Mouse (Mus musculus) olfactory bulb, adult 2 months (tissue): ENCODE measurements around the gene Pim1.

ENCODE experiments used
- CTCF ChIP-seq: fragments of 200-500 bp; IDR thresholded peaks from 2 replicates; pipeline ENCODE4 v1.5.1; 2012; ENCODE audit warnings: low read depth, mild to moderate bottlenecking, low read length, moderate library complexity; ENCODE audit not compliant: insufficient read depth
- POLR2A ChIP-seq: fragments of 200-500 bp; IDR thresholded peaks from 2 replicates; pipeline ENCODE4 v1.6.1; 2012; ENCODE audit warnings: mild to moderate bottlenecking, low read depth, low read length, moderate library complexity; ENCODE audit not compliant: insufficient read depth

- no peak for TF ChIP-seq POLR2A
- no peak for TF ChIP-seq CTCF
Measured at GRCm38 (mm10) chr17:29460119-29460505, 30.4 kb upstream of the Pim1 start.
